Mouse (Mus musculus): Measurements from ENCODE around the gene Ppara. TPM values are rescaled to one million over a fixed set of nuclear protein-coding genes. Genes with fewer than 3 reads are reported as not detected.

Ppara gene
- polyA plus RNA-seq, 1 experiment from 2014 or later, result 4.9 TPM

- no peaks in the 10 kb centered on the region for H3K36me3 ChIP-seq
- no peak overlapping the region for H3K4me3 ChIP-seq
- no peaks in the 10 kb centered on the region for H3K9me3 ChIP-seq
- 81% methylated on average over 5 of the region's 5 CpGs for WGBS
- H3K27ac ChIP-seq, result no peak overlapping the region
- no peaks in the 10 kb centered on the region for H3K4me1 ChIP-seq
- ATAC-seq (ENCODE audit: borderline replicate concordance, extremely low read depth, low FRiP score, low TSS enrichment), result no peak
- no peak overlapping the region for H3K9ac ChIP-seq
- H3K4me2 ChIP-seq, result no peak overlapping the region
- no peaks in the 10 kb centered on the region for H3K27me3 ChIP-seq
These were observed 13.2 kb downstream of the Ppara start for GRCm38 (mm10) chr15:85747951-85748350.

- Histone ChIP-seq H3K36me3 (no peaks in the 10 kb centered on the region), H3K9ac (no peak overlapping the region), H3K27ac (no peak overlapping the region), H3K27me3 (no peaks in the 10 kb centered on the region), H3K4me1 (no peaks in the 10 kb centered on the region), H3K4me2 (no peak overlapping the region), H3K4me3 (no peak overlapping the region), H3K9me3 (no peaks in the 10 kb centered on the region)
- WGBS, result 65% methylated on average over 3 of the region's 3 CpGs
- no peak for ATAC-seq (ENCODE audit: borderline replicate concordance, extremely low read depth, low FRiP score, low TSS enrichment)
These were observed 13.7 kb downstream of the Ppara start for GRCm38 (mm10) chr15:85748466-85748865.

- H3K4me3 ChIP-seq, result no peak overlapping the region
- H3K27me3 ChIP-seq, result no peaks in the 10 kb centered on the region
- H3K9me3 ChIP-seq, result no peaks in the 10 kb centered on the region
- no peak overlapping the region for H3K4me2 ChIP-seq
- H3K27ac ChIP-seq, result no peak overlapping the region
- H3K36me3 ChIP-seq, result no peaks in the 10 kb centered on the region
- ATAC-seq (ENCODE audit: borderline replicate concordance, extremely low read depth, low FRiP score, low TSS enrichment), result no peak
- no peak overlapping the region for H3K9ac ChIP-seq
- no peaks in the 10 kb centered on the region for H3K4me1 ChIP-seq
- WGBS, result 91% methylated on average over 9 of the region's 9 CpGs
These were observed 14.4 kb downstream of the Ppara start for GRCm38 (mm10) chr15:85749141-85749540.

GRCm38 (mm10) chr15:85750115-85750514 is 15.3 kb downstream of the Ppara start:
- no peaks in the 10 kb centered on the region for H3K36me3 ChIP-seq
- H3K9me3 ChIP-seq, result no peaks in the 10 kb centered on the region
- 79% methylated on average over 5 of the region's 5 CpGs for WGBS
- no peaks in the 10 kb centered on the region for H3K27me3 ChIP-seq
- no peak overlapping the region for H3K27ac ChIP-seq
- H3K4me3 ChIP-seq, result no peak overlapping the region
- ATAC-seq (ENCODE audit: borderline replicate concordance, extremely low read depth, low FRiP score, low TSS enrichment), result no peak
- no peak overlapping the region for H3K4me2 ChIP-seq
- no peaks in the 10 kb centered on the region for H3K4me1 ChIP-seq
- no peak overlapping the region for H3K9ac ChIP-seq

- H3K36me3 ChIP-seq, result no peaks in the 10 kb centered on the region
- peaks cover 3% of the 10 kb centered on the region; the same call in 1 of the 2 replicates for H3K9me3 ChIP-seq
- no peaks in the 10 kb centered on the region for H3K27me3 ChIP-seq
- no peaks in the 10 kb centered on the region for H3K4me1 ChIP-seq
- WGBS, result 71% methylated on average over 2 of the region's 2 CpGs
- no peak overlapping the region for H3K4me3 ChIP-seq
- no peak overlapping the region for H3K4me2 ChIP-seq
- no peak overlapping the region for H3K9ac ChIP-seq
- ATAC-seq (ENCODE audit: borderline replicate concordance, extremely low read depth, low FRiP score, low TSS enrichment), result no peak
- H3K27ac ChIP-seq, result no peak overlapping the region
These were observed 17.9 kb downstream of the Ppara start for GRCm38 (mm10) chr15:85752655-85753054.

GRCm38 (mm10) chr15:85754033-85754650 is 19.4 kb downstream of the Ppara start:
- peaks cover 5% of the 10 kb centered on the region; the same call in 1 of the 2 replicates for H3K9me3 ChIP-seq
- no peak overlapping the region for H3K27ac ChIP-seq
- no peaks in the 10 kb centered on the region for H3K4me1 ChIP-seq
- WGBS, result 71% methylated on average over 1 of the region's 1 CpGs
- H3K9ac ChIP-seq, result no peak overlapping the region
- no peak overlapping the region for H3K4me2 ChIP-seq
- H3K4me3 ChIP-seq, result no peak overlapping the region
- ATAC-seq (ENCODE audit: borderline replicate concordance, extremely low read depth, low FRiP score, low TSS enrichment), result no peak
- no peaks in the 10 kb centered on the region for H3K36me3 ChIP-seq
- H3K27me3 ChIP-seq, result no peaks in the 10 kb centered on the region

GRCm38 (mm10) chr15:85755214-85755613 is 20.4 kb downstream of the Ppara start:
- Histone ChIP-seq H3K9me3 (peaks cover 5% of the 10 kb centered on the region; the same call in 1 of the 2 replicates), H3K4me1 (no peaks in the 10 kb centered on the region), H3K9ac (no peak overlapping the region), H3K4me3 (no peak overlapping the region), H3K27ac (no peak overlapping the region), H3K4me2 (no peak overlapping the region), H3K36me3 (no peaks in the 10 kb centered on the region), H3K27me3 (no peaks in the 10 kb centered on the region)
- WGBS, result 52% methylated on average over 6 of the region's 6 CpGs
- ATAC-seq (ENCODE audit: borderline replicate concordance, extremely low read depth, low FRiP score, low TSS enrichment), result no peak

- WGBS, result 80% methylated on average over 7 of the region's 7 CpGs
These were observed 21.8 kb downstream of the Ppara start for GRCm38 (mm10) chr15:85756611-85757010.

GRCm38 (mm10) chr15:85757768-85758167 is 23.0 kb downstream of the Ppara start:
- ATAC-seq (ENCODE audit: borderline replicate concordance, extremely low read depth, low FRiP score, low TSS enrichment), result no peak
- no peaks in the 10 kb centered on the region for H3K27me3 ChIP-seq
- H3K4me3 ChIP-seq, result no peak overlapping the region
- no peaks in the 10 kb centered on the region for H3K4me1 ChIP-seq
- H3K9me3 ChIP-seq, result peaks cover 5% of the 10 kb centered on the region; the same call in 1 of the 2 replicates
- H3K27ac ChIP-seq, result no peak overlapping the region
- H3K36me3 ChIP-seq, result no peaks in the 10 kb centered on the region
- WGBS, result 89% methylated on average over 3 of the region's 3 CpGs
- H3K4me2 ChIP-seq, result no peak overlapping the region
- H3K9ac ChIP-seq, result no peak overlapping the region

More at GRCm38 (mm10) chr15:85756611-85757010, 21.8 kb downstream of the Ppara start:
- Histone ChIP-seq H3K9ac (no peak overlapping the region), H3K27ac (no peak overlapping the region), H3K4me2 (no peak overlapping the region), H3K4me3 (no peak overlapping the region), H3K4me1 (no peaks in the 10 kb centered on the region), H3K36me3 (no peaks in the 10 kb centered on the region), H3K27me3 (no peaks in the 10 kb centered on the region), H3K9me3 (peaks cover 5% of the 10 kb centered on the region; the same call in 1 of the 2 replicates)
- no peak for ATAC-seq (ENCODE audit: borderline replicate concordance, extremely low read depth, low FRiP score, low TSS enrichment)

GRCm38 (mm10) chr15:85762761-85763160 is 28.0 kb downstream of the Ppara start:
- H3K9me3 ChIP-seq, result peaks cover 1% of the 10 kb centered on the region; the same call in 1 of the 2 replicates
- H3K4me3 ChIP-seq, result no peak overlapping the region
- no peak for ATAC-seq (ENCODE audit: borderline replicate concordance, extremely low read depth, low FRiP score, low TSS enrichment)
- no peak overlapping the region for H3K27ac ChIP-seq
- H3K4me1 ChIP-seq, result no peaks in the 10 kb centered on the region
- WGBS, result 76% methylated on average over 4 of the region's 4 CpGs
- H3K36me3 ChIP-seq, result no peaks in the 10 kb centered on the region
- H3K9ac ChIP-seq, result no peak overlapping the region
- H3K27me3 ChIP-seq, result no peaks in the 10 kb centered on the region
- H3K4me2 ChIP-seq, result no peak overlapping the region

GRCm38 (mm10) chr15:85765022-85765421 is 30.2 kb downstream of the Ppara start:
- Histone ChIP-seq H3K4me2 (no peak overlapping the region), H3K9me3 (no peaks in the 10 kb centered on the region), H3K9ac (no peak overlapping the region), H3K4me1 (no peaks in the 10 kb centered on the region), H3K27me3 (no peaks in the 10 kb centered on the region), H3K27ac (no peak overlapping the region), H3K36me3 (no peaks in the 10 kb centered on the region), H3K4me3 (no peak overlapping the region)
- WGBS, result 44% methylated on average over 3 of the region's 3 CpGs
- ATAC-seq (ENCODE audit: borderline replicate concordance, extremely low read depth, low FRiP score, low TSS enrichment), result no peak

- Histone ChIP-seq H3K9me3 (no peaks in the 10 kb centered on the region), H3K4me1 (no peaks in the 10 kb centered on the region), H3K4me3 (no peak overlapping the region), H3K4me2 (no peak overlapping the region), H3K27me3 (no peaks in the 10 kb centered on the region), H3K27ac (no peak overlapping the region), H3K36me3 (no peaks in the 10 kb centered on the region), H3K9ac (no peak overlapping the region)
- 84% methylated on average over 5 of the region's 5 CpGs for WGBS
- ATAC-seq (ENCODE audit: borderline replicate concordance, extremely low read depth, low FRiP score, low TSS enrichment), result no peak
These were observed 31.9 kb downstream of the Ppara start for GRCm38 (mm10) chr15:85766677-85767076.

GRCm38 (mm10) chr15:85768991-85769390 is 34.2 kb downstream of the Ppara start:
- H3K27me3 ChIP-seq, result no peaks in the 10 kb centered on the region
- H3K27ac ChIP-seq, result no peak overlapping the region
- WGBS, result 90% methylated on average over 8 of the region's 8 CpGs
- H3K9me3 ChIP-seq, result no peaks in the 10 kb centered on the region
- no peaks in the 10 kb centered on the region for H3K4me1 ChIP-seq
- no peak for ATAC-seq (ENCODE audit: borderline replicate concordance, extremely low read depth, low FRiP score, low TSS enrichment)
- no peaks in the 10 kb centered on the region for H3K36me3 ChIP-seq
- H3K4me3 ChIP-seq, result no peak overlapping the region
- no peak overlapping the region for H3K4me2 ChIP-seq
- no peak overlapping the region for H3K9ac ChIP-seq

All from lung, embryonic 15.5 days (tissue).